Mouse (Mus musculus) liver, adult 2 months (tissue): ENCODE measurements at regions not wholly inside any gene's neighbourhood (a gene's known extent, or its start where the extent isn't known, plus 50 kb on each side); places are given as distances from the start of the nearest gene placed in this dataset.

Experiments
- CTCF ChIP-seq: fragments of 200-500 bp; IDR thresholded peaks from 2 replicates; pipeline ENCODE4 v1.5.1; 2011; ENCODE audit warnings: low read depth, low read length, control low read depth
- POLR2A ChIP-seq: fragments of 200-500 bp; IDR thresholded peaks from 2 replicates; pipeline ENCODE4 v1.6.1; 2011; ENCODE audit warnings: low read length, control low read depth; ENCODE audit not compliant: insufficient read depth; ENCODE audit errors: extremely low read depth

DNA sequence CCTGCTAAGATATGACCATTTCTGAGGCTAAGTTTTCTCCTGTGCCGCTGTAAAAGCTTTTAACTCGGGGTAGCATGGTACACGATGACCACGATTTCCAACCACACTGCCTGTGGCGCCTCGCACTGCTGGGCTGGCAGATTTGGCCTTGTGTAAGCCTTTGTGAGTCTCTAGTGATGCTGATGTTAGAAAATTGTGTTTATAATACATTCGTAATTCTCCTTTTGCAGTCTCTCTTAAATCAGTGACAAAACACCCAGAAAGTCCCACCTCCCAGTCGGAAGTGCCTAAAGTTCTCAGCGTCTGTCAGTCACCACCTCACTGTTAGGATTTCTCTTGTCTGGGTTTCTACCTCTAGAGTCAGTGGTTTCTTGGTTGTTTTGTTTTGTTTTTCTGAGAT lies 91.2 kb downstream of the Arl4c start:
- TF ChIP-seq CTCF (no peak), POLR2A (no peak)
